Mouse (Mus musculus) neural tube, embryonic 12.5 days (tissue): ENCODE measurements around the gene Gm20388. TPM values are rescaled to one million over a fixed set of nuclear protein-coding genes. Genes with fewer than 3 reads are reported as not detected.

ENCODE experiments used
- ATAC-seq: fragments of 200-750 bp; cut with Nextera tagmentation; 2 replicates; pipeline ENCODE4 v1.8.0; 2017; ENCODE audit warnings: low read depth, mild to moderate bottlenecking, moderate TSS enrichment, moderate library complexity; ENCODE audit not compliant: low FRiP score
- H3K27ac ChIP-seq: fragments of 300-500 bp; sonication (generic); 2 replicates; pipeline ENCODE4 v1.5.1; 2016
- H3K27me3 ChIP-seq: fragments of 300-500 bp; sonication (generic); replicated peaks from 2 replicates; pipeline ENCODE4 v1.6.1; 2016; ENCODE audit warnings: mild to moderate bottlenecking
- H3K36me3 ChIP-seq: fragments of 300-500 bp; sonication (generic); 2 replicates; pipeline ENCODE4 v1.6.1; 2016; ENCODE audit warnings: mild to moderate bottlenecking
- H3K4me1 ChIP-seq: fragments of 300-500 bp; sonication (generic); 2 replicates; pipeline ENCODE4 v1.6.1; 2016
- H3K4me2 ChIP-seq: fragments of 300-500 bp; sonication (generic); replicated peaks from 2 replicates; pipeline ENCODE4 v1.6.1; 2016; ENCODE audit warnings: mild to moderate bottlenecking
- H3K4me3 ChIP-seq: fragments of 300-500 bp; sonication (generic); 2 replicates; pipeline ENCODE4 v1.5.1; 2016
- H3K9ac ChIP-seq: fragments of 300-500 bp; sonication (generic); 2 replicates; pipeline ENCODE4 v1.6.1; 2016; ENCODE audit warnings: mild to moderate bottlenecking
- H3K9me3 ChIP-seq: fragments of 300-500 bp; sonication (generic); 2 replicates; pipeline ENCODE4 v1.6.1; 2016; ENCODE audit warnings: mild to moderate bottlenecking
- WGBS: fragments of 180-500 bp; shearing (Covaris S2); methylation state at CpG from one replicate; pipeline ENCODE4 v1.1.7; 2016; 5-methylcytosine and 5-hydroxymethylcytosine counted together
- polyA plus RNA-seq: library from polyadenylated mRNA; unstranded; fragments of >200 nt; fragmentation: Nextera tagmentation; extraction: Ambion mirVana; gene quantifications from 2 replicates; pipeline ENCODE4 v1.2.1, GENCODE M21; 2016

The Gm20388 gene
- polyA plus RNA-seq, 1 experiment from 2014 or later = not detected

- H3K4me3 ChIP-seq = no peak overlapping the region
- H3K4me2 ChIP-seq = no peak overlapping the region
- no peak overlapping the region for H3K27ac ChIP-seq
- ATAC-seq = no peak
- H3K4me1 ChIP-seq = no peaks in the 10 kb centered on the region
- H3K36me3 ChIP-seq = no peaks in the 10 kb centered on the region
- 76% methylated on average over 5 of the region's 5 CpGs for WGBS
- no peaks in the 10 kb centered on the region for H3K27me3 ChIP-seq
- no peak overlapping the region for H3K9ac ChIP-seq
- no peaks in the 10 kb centered on the region for H3K9me3 ChIP-seq
Observed at GRCm38 (mm10) chr8:123051458-123051857, 3140.8 kb downstream of the Gm20388 start.

- Histone ChIP-seq H3K9me3 (no peaks in the 10 kb centered on the region), H3K36me3 (no peaks in the 10 kb centered on the region), H3K27ac (no peak within 1 kb of the TSS), H3K4me1 (peaks cover 27% of the 10 kb centered on the region), H3K4me2 (no peak within 1 kb of the TSS), H3K27me3 (no peaks in the 10 kb centered on the region), H3K4me3 (no peak within 1 kb of the TSS), H3K9ac (no peak within 1 kb of the TSS)
- 73% methylated on average over 7 of the region's 7 CpGs for WGBS
- no peak for ATAC-seq
Observed at GRCm38 (mm10) chr8:123062721-123063120, 3152.1 kb downstream of the Gm20388 start, which contains the start of gene Spg7. Spg7 (plus strand) TSS chr8:123062942.

- H3K4me1 ChIP-seq = peaks cover 27% of the 10 kb centered on the region
- H3K27me3 ChIP-seq = no peaks in the 10 kb centered on the region
- H3K9me3 ChIP-seq = no peaks in the 10 kb centered on the region
- H3K36me3 ChIP-seq = no peaks in the 10 kb centered on the region; the same call in 1 of the 2 replicates
- WGBS = 62% methylated on average over 4 of the region's 4 CpGs
- ATAC-seq = no peak
- no peak overlapping the region for H3K4me3 ChIP-seq
- no peak overlapping the region for H3K9ac ChIP-seq
- H3K4me2 ChIP-seq = peak overlapping the region; percentile 78
- H3K27ac ChIP-seq = no peak overlapping the region
Observed at GRCm38 (mm10) chr8:123064072-123064471, 3153.4 kb downstream of the Gm20388 start.

GRCm38 (mm10) chr8:123064809-123065213, 3154.2 kb downstream of the Gm20388 start:
- H3K27ac ChIP-seq = peak overlapping the region; percentile 57
- ATAC-seq = peak; percentile 48
- no peaks in the 10 kb centered on the region for H3K27me3 ChIP-seq
- 2% methylated on average over 14 of the region's 14 CpGs for WGBS
- H3K4me3 ChIP-seq = peak overlapping the region; percentile 76
- H3K9me3 ChIP-seq = no peaks in the 10 kb centered on the region
- peaks cover 27% of the 10 kb centered on the region for H3K4me1 ChIP-seq
- no peaks in the 10 kb centered on the region; the same call in 1 of the 2 replicates for H3K36me3 ChIP-seq
- peak overlapping the region; percentile 78 for H3K4me2 ChIP-seq
- peak overlapping the region; percentile 79 for H3K9ac ChIP-seq

- no peaks in the 10 kb centered on the region for H3K27me3 ChIP-seq
- peak overlapping the region; percentile 79 for H3K9ac ChIP-seq
- peak overlapping the region; percentile 78 for H3K4me2 ChIP-seq
- under 1% methylated on average over 82 of the region's 84 CpGs for WGBS
- ATAC-seq = peak; percentile 97
- H3K4me3 ChIP-seq = peak overlapping the region; percentile 76
- H3K4me1 ChIP-seq = peaks cover 27% of the 10 kb centered on the region
- no peaks in the 10 kb centered on the region; the same call in 1 of the 2 replicates for H3K36me3 ChIP-seq
- no peaks in the 10 kb centered on the region for H3K9me3 ChIP-seq
- H3K27ac ChIP-seq = peak overlapping the region; percentile 69
Observed at GRCm38 (mm10) chr8:123065214-123066100, 3154.8 kb downstream of the Gm20388 start.

- WGBS = 44% methylated on average over 7 of the region's 7 CpGs
- H3K27me3 ChIP-seq = no peaks in the 10 kb centered on the region
- no peaks in the 10 kb centered on the region for H3K9me3 ChIP-seq
- peak overlapping the region; percentile 79 for H3K9ac ChIP-seq
- H3K4me2 ChIP-seq = peak overlapping the region; percentile 78
- H3K36me3 ChIP-seq = peaks cover 3% of the 10 kb centered on the region
- H3K27ac ChIP-seq = no peak overlapping the region
- ATAC-seq = no peak
- peak overlapping the region; percentile 76 for H3K4me3 ChIP-seq
- H3K4me1 ChIP-seq = peaks cover 27% of the 10 kb centered on the region
Observed at GRCm38 (mm10) chr8:123066101-123066683, 3155.6 kb downstream of the Gm20388 start.

- Histone ChIP-seq H3K4me1 (peaks cover 15% of the 10 kb centered on the region), H3K27me3 (no peaks in the 10 kb centered on the region), H3K9ac (no peak overlapping the region), H3K9me3 (no peaks in the 10 kb centered on the region), H3K36me3 (peaks cover 48% of the 10 kb centered on the region), H3K4me2 (no peak overlapping the region), H3K4me3 (no peak overlapping the region), H3K27ac (no peak overlapping the region)
- 89% methylated on average over 4 of the region's 4 CpGs for WGBS
- ATAC-seq = no peak
Observed at GRCm38 (mm10) chr8:123071176-123071575, 3160.5 kb downstream of the Gm20388 start.

- Histone ChIP-seq H3K4me2 (no peak overlapping the region), H3K27ac (no peak overlapping the region), H3K4me3 (no peak overlapping the region), H3K36me3 (peaks cover 88% of the 10 kb centered on the region), H3K9ac (no peak overlapping the region), H3K9me3 (no peaks in the 10 kb centered on the region), H3K4me1 (no peaks in the 10 kb centered on the region), H3K27me3 (no peaks in the 10 kb centered on the region)
- ATAC-seq = no peak
- WGBS = 90% methylated on average over 6 of the region's 6 CpGs
Observed at GRCm38 (mm10) chr8:123077213-123077612, 3166.6 kb downstream of the Gm20388 start.

- no peak for ATAC-seq
- no peak overlapping the region for H3K9ac ChIP-seq
- no peaks in the 10 kb centered on the region for H3K9me3 ChIP-seq
- peaks cover 89% of the 10 kb centered on the region for H3K36me3 ChIP-seq
- no peaks in the 10 kb centered on the region for H3K27me3 ChIP-seq
- WGBS = 83% methylated on average over 6 of the region's 6 CpGs
- H3K4me1 ChIP-seq = no peaks in the 10 kb centered on the region
- H3K27ac ChIP-seq = no peak overlapping the region
- no peak overlapping the region for H3K4me3 ChIP-seq
- H3K4me2 ChIP-seq = no peak overlapping the region
Observed at GRCm38 (mm10) chr8:123082993-123083392, 3172.4 kb downstream of the Gm20388 start.

- no peak overlapping the region for H3K4me2 ChIP-seq
- H3K4me3 ChIP-seq = no peak overlapping the region
- no peaks in the 10 kb centered on the region for H3K27me3 ChIP-seq
- H3K9ac ChIP-seq = no peak overlapping the region
- WGBS = 91% methylated on average over 12 of the region's 12 CpGs
- no peak overlapping the region for H3K27ac ChIP-seq
- H3K36me3 ChIP-seq = peaks cover 91% of the 10 kb centered on the region
- no peak for ATAC-seq
- no peaks in the 10 kb centered on the region for H3K4me1 ChIP-seq
- H3K9me3 ChIP-seq = no peaks in the 10 kb centered on the region
Observed at GRCm38 (mm10) chr8:123083610-123084009, 3173.0 kb downstream of the Gm20388 start.

- Histone ChIP-seq H3K9ac (no peak overlapping the region), H3K27ac (no peak overlapping the region), H3K4me1 (no peaks in the 10 kb centered on the region), H3K4me3 (no peak overlapping the region), H3K4me2 (no peak overlapping the region), H3K36me3 (peaks cover 95% of the 10 kb centered on the region), H3K27me3 (no peaks in the 10 kb centered on the region), H3K9me3 (no peaks in the 10 kb centered on the region)
- 88% methylated on average over 9 of the region's 9 CpGs for WGBS
- ATAC-seq = no peak
Observed at GRCm38 (mm10) chr8:123087289-123087688, 3176.6 kb downstream of the Gm20388 start.

- no peak overlapping the region for H3K27ac ChIP-seq
- no peak overlapping the region for H3K4me2 ChIP-seq
- H3K9ac ChIP-seq = no peak overlapping the region
- H3K36me3 ChIP-seq = peaks cover 44% of the 10 kb centered on the region
- WGBS = 82% methylated on average over 11 of the region's 11 CpGs
- H3K4me3 ChIP-seq = no peak overlapping the region
- H3K9me3 ChIP-seq = no peaks in the 10 kb centered on the region
- no peaks in the 10 kb centered on the region for H3K27me3 ChIP-seq
- H3K4me1 ChIP-seq = no peaks in the 10 kb centered on the region
- no peak for ATAC-seq
Observed at GRCm38 (mm10) chr8:123097216-123097615, 3186.6 kb downstream of the Gm20388 start.
